Mouse (Mus musculus) splenic B cell, adult 2 months (primary cell): ENCODE results near the gene Duxf3.

Source experiments
- DNase-seq: peaks from one replicate; pipeline ENCODE4 v3.0.0-alpha.2; 2011; ENCODE audit warnings: low read depth, low spot score
- H3K27me3 ChIP-seq: 2 replicates; pipeline ENCODE4 v1.6.1; 2012; ENCODE audit warnings: mild to moderate bottlenecking, low read length, moderate library complexity, mixed read lengths; ENCODE audit not compliant: control insufficient read depth, poor library complexity, insufficient read depth, severe bottlenecking
- H3K36me3 ChIP-seq: 2 replicates; pipeline ENCODE4 v1.6.1; 2012; ENCODE audit warnings: mild to moderate bottlenecking, low read length, moderate library complexity, mixed read lengths; ENCODE audit not compliant: control insufficient read depth, poor library complexity, insufficient read depth, severe bottlenecking

Gene Duxf3

DNA sequence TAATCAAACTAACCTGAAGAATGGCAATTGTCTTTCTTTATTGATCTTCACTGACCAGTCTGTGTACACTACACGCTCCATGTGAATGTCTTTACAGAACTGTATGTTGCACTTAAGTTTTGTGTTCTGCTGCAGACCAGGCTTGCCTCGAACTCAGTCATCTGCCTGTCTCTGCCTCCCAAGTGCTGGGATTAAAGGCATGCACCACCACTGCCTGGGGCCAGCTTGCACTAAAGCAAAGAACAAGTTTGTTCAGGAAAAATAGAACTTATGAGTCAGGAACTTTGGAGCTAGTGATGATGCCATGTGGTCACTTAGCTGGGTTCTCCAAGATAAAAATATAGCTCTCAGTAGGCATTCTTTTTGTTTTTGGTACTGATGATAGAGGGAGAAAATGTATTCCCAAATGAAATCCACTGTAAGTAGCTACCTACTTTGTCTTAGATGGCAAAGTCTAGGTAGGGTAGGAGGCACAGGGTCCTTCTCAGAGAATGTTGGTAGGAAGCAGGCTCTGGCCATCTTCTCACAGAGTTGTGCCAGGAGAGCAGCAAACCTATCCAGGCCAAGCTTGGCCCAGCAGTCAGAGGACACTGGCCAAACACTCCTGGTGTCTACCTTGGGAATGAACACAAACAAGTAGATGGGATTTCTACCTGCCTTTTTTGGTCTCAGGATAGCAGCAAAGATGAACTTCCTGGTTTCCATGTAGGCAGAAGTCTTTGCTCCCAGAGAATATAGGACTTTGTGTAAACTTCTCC, 22.6 kb downstream of the Duxf3 start:
- no peaks in the 10 kb centered on the region for H3K27me3 ChIP-seq
- no peaks in the 10 kb centered on the region for H3K36me3 ChIP-seq
- DNase-seq: no peak

DNA sequence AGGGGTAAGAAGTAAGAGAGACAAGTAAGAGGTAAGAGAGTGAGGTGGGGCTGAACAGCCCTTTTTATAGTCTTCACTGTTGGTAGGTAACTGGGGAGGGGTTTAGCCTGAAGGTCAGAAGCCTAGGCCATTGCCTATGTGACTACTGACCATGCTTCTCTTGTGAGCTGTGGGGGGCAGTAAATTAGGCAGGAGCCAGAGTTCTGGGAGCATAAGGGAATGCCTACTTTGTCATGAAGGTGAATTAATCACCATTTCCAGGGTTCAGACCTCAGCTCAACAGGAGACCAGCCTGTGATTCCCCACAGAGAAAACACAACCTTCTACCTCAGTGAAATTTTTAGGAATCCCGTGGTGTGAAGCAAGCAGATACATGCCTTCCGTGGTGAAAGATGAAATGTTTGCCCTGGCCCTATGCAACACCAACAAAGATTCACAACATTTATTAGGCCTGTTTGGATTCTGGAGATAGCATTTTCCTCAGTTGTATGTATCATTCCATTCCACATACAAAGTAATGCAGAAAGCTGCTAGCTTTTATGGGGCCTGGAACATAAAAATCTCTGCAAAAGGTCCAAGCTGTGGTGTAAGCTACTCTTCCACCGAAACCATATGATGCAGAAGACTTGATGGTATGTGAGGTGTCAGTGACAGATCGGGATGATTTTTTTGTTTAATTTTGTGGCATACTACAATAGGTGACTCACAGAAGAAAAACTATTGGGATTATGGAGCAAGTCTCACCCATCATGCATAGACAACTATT, 25.7 kb downstream of the Duxf3 start:
- H3K27me3 ChIP-seq: no peaks in the 10 kb centered on the region
- DNase-seq: no peak
- no peaks in the 10 kb centered on the region for H3K36me3 ChIP-seq

- no peak for DNase-seq
- no peaks in the 10 kb centered on the region for H3K36me3 ChIP-seq
- H3K27me3 ChIP-seq: no peaks in the 10 kb centered on the region
Measured at GRCm38 (mm10) chr10:58205986-58206385, 26.5 kb downstream of the Duxf3 start.
